Mouse (Mus musculus) lung, embryonic 14.5 days (tissue): ENCODE measurements around the gene Unc5b. TPM values are rescaled to one million over a fixed set of nuclear protein-coding genes. Genes with fewer than 3 reads are reported as not detected.
"Not testable (repeated sequence)": the region's sequence is repeated elsewhere in the genome, so short reads cannot be mapped to it uniquely, and the experiment has no call there.

Experiments used
- ATAC-seq: fragments of 200-750 bp; cut with Nextera tagmentation; 2 replicates; pipeline ENCODE4 v1.8.0; 2017; ENCODE audit warnings: mild to moderate bottlenecking, moderate TSS enrichment, moderate library complexity; ENCODE audit not compliant: insufficient read depth
- DNase-seq: peaks from one replicate; pipeline ENCODE4 v3.0.0-alpha.2; 2015
- H3K27ac ChIP-seq: fragments of 300-500 bp; sonication (generic); 2 replicates; pipeline ENCODE4 v1.5.1; 2014; ENCODE audit warnings: low read depth, mild to moderate bottlenecking, moderate library complexity
- H3K27me3 ChIP-seq: fragments of 300-500 bp; sonication (generic); 2 replicates; pipeline ENCODE4 v1.6.1; 2014; ENCODE audit warnings: low read length, control low read depth; ENCODE audit not compliant: insufficient read depth
- H3K36me3 ChIP-seq: fragments of 300-500 bp; sonication (generic); 2 replicates; pipeline ENCODE4 v1.6.1; 2014; ENCODE audit warnings: control low read depth; ENCODE audit not compliant: insufficient read depth
- H3K4me1 ChIP-seq: fragments of 300-500 bp; sonication (generic); 2 replicates; pipeline ENCODE4 v1.6.1; 2014; ENCODE audit warnings: antibody characterized with exemption, control low read depth; ENCODE audit not compliant: insufficient read depth
- H3K4me2 ChIP-seq: fragments of 300-500 bp; sonication (generic); 2 replicates; pipeline ENCODE4 v1.6.1; 2014; ENCODE audit warnings: mild to moderate bottlenecking
- H3K4me3 ChIP-seq: fragments of 300-500 bp; sonication (generic); 2 replicates; pipeline ENCODE4 v1.5.1; 2014; ENCODE audit warnings: low read depth, low read length
- H3K9ac ChIP-seq: fragments of 300-500 bp; sonication (generic); 2 replicates; pipeline ENCODE4 v1.6.1; 2014
- H3K9me3 ChIP-seq: fragments of 300-500 bp; sonication (generic); 2 replicates; pipeline ENCODE4 v1.6.1; 2016; ENCODE audit warnings: low read depth, low read length, control low read depth
- CTCF ChIP-seq: IDR thresholded peaks from 2 replicates; pipeline ENCODE4 v1.5.1; 2016; ENCODE audit warnings: antibody characterized with exemption, low read depth
- WGBS: fragments of 180-500 bp; shearing (Covaris S2); extraction: QIAGEN DNeasy Blood & Tissue Kit; methylation state at CpG from one replicate; pipeline ENCODE4 v1.1.7; 2014; 5-methylcytosine and 5-hydroxymethylcytosine counted together
- polyA plus RNA-seq: library from polyadenylated mRNA; unstranded; fragments of >200 nt; fragmentation: Nextera tagmentation; extraction: Ambion mirVana; gene quantifications from 2 replicates; pipeline ENCODE4 v1.2.1, GENCODE M21; 2014

Unc5b gene
- polyA plus RNA-seq: 6.6 TPM in 2 replicates

- under 1% methylated on average over 53 of the region's 53 CpGs for WGBS
- H3K4me3 ChIP-seq: peak within 1 kb of the TSS; percentile 74
- peak within 1 kb of the TSS; percentile 89 for H3K27ac ChIP-seq
- H3K36me3 ChIP-seq: no peaks in the 10 kb centered on the region
- H3K9ac ChIP-seq: peak within 1 kb of the TSS; percentile 81
- peak; percentile 52 for TF ChIP-seq CTCF
- no peaks in the 10 kb centered on the region; the same call in 1 of the 2 replicates for H3K27me3 ChIP-seq
- peak; percentile 96 for DNase-seq
- no peaks in the 10 kb centered on the region for H3K9me3 ChIP-seq
- peaks cover 20% of the 10 kb centered on the region for H3K4me1 ChIP-seq
- ATAC-seq: peak; percentile 96
- H3K4me2 ChIP-seq: peak within 1 kb of the TSS; percentile 90
These were observed at the start of gene Unc5b for GRCm38 (mm10) chr10:60831379-60831778. Gene Unc5b, minus strand, starts transcription at chr10:60831581.

GRCm38 (mm10) chr10:60879817-60880216 lies 48.4 kb upstream of the Unc5b start:
- TF ChIP-seq CTCF: no peak
- Histone ChIP-seq H3K9me3 (no peaks in the 10 kb centered on the region), H3K27ac (no peak overlapping the region), H3K4me3 (no peak overlapping the region), H3K36me3 (no peaks in the 10 kb centered on the region), H3K9ac (no peak overlapping the region), H3K27me3 (no peaks in the 10 kb centered on the region), H3K4me1 (no peaks in the 10 kb centered on the region), H3K4me2 (no peak overlapping the region)
- no peak for DNase-seq
- WGBS: 79% methylated on average over 4 of the region's 4 CpGs
- ATAC-seq: no peak

- Histone ChIP-seq H3K9ac (no peak overlapping the region), H3K4me1 (no peaks in the 10 kb centered on the region), H3K9me3 (no peaks in the 10 kb centered on the region), H3K27ac (no peak overlapping the region), H3K4me3 (no peak overlapping the region), H3K36me3 (no peaks in the 10 kb centered on the region), H3K27me3 (no peaks in the 10 kb centered on the region), H3K4me2 (no peak overlapping the region)
- WGBS: 74% methylated on average over 5 of the region's 5 CpGs
- DNase-seq: no peak
- TF ChIP-seq CTCF: no peak
- ATAC-seq: no peak
These were observed 45.7 kb upstream of the Unc5b start for GRCm38 (mm10) chr10:60877075-60877474.

GRCm38 (mm10) chr10:60875011-60875410 lies 43.6 kb upstream of the Unc5b start:
- ATAC-seq (no peak), DNase-seq (no peak)
- no peak overlapping the region for H3K4me2 ChIP-seq
- no peak overlapping the region for H3K4me3 ChIP-seq
- H3K4me1 ChIP-seq: no peaks in the 10 kb centered on the region
- no peak for TF ChIP-seq CTCF
- H3K9ac ChIP-seq: no peak overlapping the region
- no peaks in the 10 kb centered on the region for H3K27me3 ChIP-seq
- H3K9me3 ChIP-seq: no peaks in the 10 kb centered on the region
- H3K27ac ChIP-seq: no peak overlapping the region
- no peaks in the 10 kb centered on the region for H3K36me3 ChIP-seq
- 76% methylated on average over 1 of the region's 1 CpGs for WGBS

- 86% methylated on average over 6 of the region's 6 CpGs for WGBS
- H3K36me3 ChIP-seq: no peaks in the 10 kb centered on the region
- TF ChIP-seq CTCF: no peak
- H3K9ac ChIP-seq: no peak overlapping the region
- no peaks in the 10 kb centered on the region for H3K4me1 ChIP-seq
- no peaks in the 10 kb centered on the region for H3K27me3 ChIP-seq
- H3K4me2 ChIP-seq: no peak overlapping the region
- ATAC-seq: no peak
- H3K27ac ChIP-seq: no peak overlapping the region
- DNase-seq: no peak
- H3K9me3 ChIP-seq: no peaks in the 10 kb centered on the region
- no peak overlapping the region for H3K4me3 ChIP-seq
These were observed 31.9 kb upstream of the Unc5b start for GRCm38 (mm10) chr10:60863318-60863717.

GRCm38 (mm10) chr10:60862477-60863293 lies 31.3 kb upstream of the Unc5b start:
- H3K27me3 ChIP-seq: no peaks in the 10 kb centered on the region
- H3K4me1 ChIP-seq: no peaks in the 10 kb centered on the region
- no peaks in the 10 kb centered on the region for H3K36me3 ChIP-seq
- no peak for TF ChIP-seq CTCF
- 55% methylated on average over 25 of the region's 25 CpGs for WGBS
- no peak overlapping the region for H3K4me2 ChIP-seq
- H3K4me3 ChIP-seq: no peak overlapping the region
- DNase-seq (no peak), ATAC-seq (no peak)
- H3K27ac ChIP-seq: no peak overlapping the region
- no peak overlapping the region for H3K9ac ChIP-seq
- H3K9me3 ChIP-seq: no peaks in the 10 kb centered on the region

- not testable (repeated sequence) for H3K4me1 ChIP-seq, H3K9ac ChIP-seq, H3K9me3 ChIP-seq, H3K36me3 ChIP-seq, H3K4me3 ChIP-seq, ATAC-seq, DNase-seq, H3K4me2 ChIP-seq, H3K27me3 ChIP-seq, H3K27ac ChIP-seq
These were observed 13.9 kb upstream of the Unc5b start for GRCm38 (mm10) chr10:60845271-60845670.
